Comparison of ENCODE assay signal across 32 mouse cellular contexts in the genomic region with DNA sequence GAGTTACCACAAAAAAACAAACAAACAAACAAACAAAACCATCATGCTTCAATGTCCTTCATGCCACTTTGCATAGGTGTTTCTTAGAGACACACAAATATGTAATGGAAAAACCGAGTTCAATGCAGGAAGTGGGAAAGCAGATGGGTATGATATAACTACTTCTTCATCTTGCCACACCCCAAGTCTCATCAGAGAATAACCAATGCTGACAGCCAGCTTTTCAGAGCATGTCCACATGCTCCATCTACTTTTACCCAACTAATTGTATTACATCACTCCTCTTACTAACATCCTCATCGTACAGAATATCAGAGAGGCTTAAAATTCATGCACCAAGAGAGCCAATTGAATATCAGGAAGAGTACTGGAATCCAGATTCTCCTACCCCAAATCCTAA.
"Had no signal": no experiment of that assay in that cellular context is flagged by ENCODE, and none has a peak within 500 bp of the region (broad histone marks: within the 10 kb centered on the region; RNA-seq: fewer than 3 reads in every experiment).

No protein-coding gene starts in this region.

- H3K9ac ChIP-seq: limb, embryonic 12.5 days; limb, embryonic 13.5 days; limb, embryonic 15.5 days; liver, embryonic 12.5 days; liver, embryonic 13.5 days; liver, embryonic 14.5 days; liver, embryonic 15.5 days; liver, postnatal 0 days; lung, embryonic 14.5 days; lung, embryonic 15.5 days; midbrain, embryonic 12.5 days; midbrain, embryonic 13.5 days; midbrain, embryonic 15.5 days had no signal

- H3K27me3 ChIP-seq: limb, embryonic 12.5 days; limb, embryonic 13.5 days; limb, embryonic 15.5 days; liver, embryonic 12.5 days; liver, embryonic 13.5 days; liver, embryonic 15.5 days; lung, embryonic 15.5 days; megakaryocyte, embryonic 14.5 days; midbrain, embryonic 12.5 days; midbrain, embryonic 13.5 days; midbrain, embryonic 15.5 days had no signal

- H3K4me3 ChIP-seq: left cerebral cortex, adult 2 months; limb, embryonic 10.5 days; limb, embryonic 12.5 days; limb, embryonic 13.5 days; limb, embryonic 15.5 days; liver, embryonic 12.5 days; liver, embryonic 13.5 days; liver, embryonic 15.5 days; lung, embryonic 15.5 days; megakaryocyte, embryonic 14.5 days; midbrain, embryonic 10.5 days; midbrain, embryonic 12.5 days; midbrain, embryonic 13.5 days; midbrain, embryonic 15.5 days; myocyte had no signal

- H3K9me3 ChIP-seq: limb, embryonic 10.5 days; limb, embryonic 12.5 days; limb, embryonic 13.5 days; limb, embryonic 15.5 days; liver, embryonic 12.5 days; liver, embryonic 13.5 days; liver, embryonic 15.5 days; lung, embryonic 15.5 days; midbrain, embryonic 10.5 days; midbrain, embryonic 12.5 days; midbrain, embryonic 13.5 days; midbrain, embryonic 15.5 days had no signal

- DNase-seq: left cerebral cortex, postnatal 4 days; liver; liver, embryonic 13.5 days; liver, postnatal 0 days; lung, adult 18-20 months; lung, adult 2 months; lung, embryonic 14.5 days; lung, postnatal 10 days; lung, postnatal 14 days; lung, postnatal 36 days; lung, postnatal 4 days; midbrain, embryonic 14.5 days had no signal

- H3K36me3 ChIP-seq: limb, embryonic 10.5 days; limb, embryonic 12.5 days; limb, embryonic 13.5 days; limb, embryonic 15.5 days; liver, embryonic 12.5 days; liver, embryonic 13.5 days; liver, embryonic 15.5 days; lung, embryonic 15.5 days; midbrain, embryonic 10.5 days; midbrain, embryonic 12.5 days; midbrain, embryonic 13.5 days; midbrain, embryonic 15.5 days had no signal

- H3K27ac ChIP-seq: left cerebral cortex, adult 2 months; limb, embryonic 10.5 days; limb, embryonic 12.5 days; limb, embryonic 13.5 days; limb, embryonic 15.5 days; liver, embryonic 12.5 days; liver, embryonic 13.5 days; liver, embryonic 14.5 days; liver, embryonic 15.5 days; lung, embryonic 15.5 days; macrophage; midbrain, embryonic 10.5 days; midbrain, embryonic 12.5 days; midbrain, embryonic 13.5 days; midbrain, embryonic 15.5 days had no signal

- ATAC-seq: liver, embryonic 12.5 days; liver, postnatal 0 days; lung, postnatal 0 days; midbrain, embryonic 13.5 days; midbrain, embryonic 15.5 days; midbrain, embryonic 16.5 days had no signal

- H3K4me2 ChIP-seq: limb, embryonic 12.5 days; limb, embryonic 13.5 days; limb, embryonic 15.5 days; liver, embryonic 11.5 days; liver, embryonic 12.5 days; liver, embryonic 13.5 days; liver, embryonic 15.5 days; lung, embryonic 14.5 days; lung, embryonic 15.5 days; midbrain, embryonic 11.5 days; midbrain, embryonic 12.5 days; midbrain, embryonic 13.5 days; midbrain, embryonic 15.5 days had no signal

- H3K4me1 ChIP-seq: limb, embryonic 15.5 days; liver, embryonic 12.5 days; liver, embryonic 13.5 days; liver, embryonic 15.5 days; lung, embryonic 15.5 days; megakaryocyte, embryonic 14.5 days; midbrain, embryonic 10.5 days; midbrain, embryonic 12.5 days; midbrain, embryonic 13.5 days; midbrain, embryonic 15.5 days had no signal
